Mouse (Mus musculus): ENCODE results near the gene Serpina1a. TPM values are rescaled to one million over a fixed set of nuclear protein-coding genes. Genes with fewer than 3 reads are reported as not detected.

Serpina1a gene
- total RNA-seq (2023) = not detected

DNA sequence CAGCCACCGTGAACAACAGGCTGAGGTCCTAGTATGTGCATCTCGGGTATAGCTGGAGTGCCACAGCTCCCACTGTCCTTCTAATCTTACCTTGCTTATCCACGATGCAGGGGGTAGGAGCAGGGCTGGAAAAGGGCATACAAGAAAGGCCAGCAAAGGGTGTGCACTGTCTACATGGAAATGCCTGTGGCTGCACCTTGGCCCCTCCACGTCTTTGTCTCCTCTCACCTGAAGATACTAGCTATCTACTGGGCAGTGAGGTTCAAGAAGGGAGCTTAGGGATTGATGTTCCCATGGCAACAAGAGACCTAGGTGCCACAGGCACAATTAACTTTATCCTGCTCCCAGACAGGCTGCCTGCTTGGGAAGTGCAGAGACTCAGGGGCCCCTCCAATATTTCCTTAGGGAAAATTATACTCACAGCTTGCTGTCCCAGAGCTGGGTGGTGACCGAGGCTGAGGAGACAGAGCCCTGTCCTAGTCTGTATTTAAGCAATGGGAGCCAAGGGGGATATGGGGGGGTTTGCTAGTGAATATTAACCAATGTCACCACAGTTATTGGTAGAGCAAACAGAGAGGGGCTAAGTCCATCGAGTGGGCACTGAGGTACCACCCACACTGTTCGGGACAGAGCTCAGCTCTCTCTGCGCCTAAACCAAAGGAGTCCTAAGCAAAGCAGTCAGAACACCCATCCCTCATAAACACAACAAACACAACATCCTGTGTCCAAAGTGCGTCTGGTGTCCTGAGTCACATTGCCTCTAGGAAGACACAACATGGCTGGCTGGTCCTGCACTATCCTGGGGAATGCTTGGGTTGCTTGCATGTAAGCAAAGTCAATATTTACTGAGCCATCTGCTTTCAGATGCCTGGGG lies at the start of gene Serpina1a:
Gene Serpina1a (minus strand): TSS at position 462 of the 874 bp plus-strand sequence.

DNA sequence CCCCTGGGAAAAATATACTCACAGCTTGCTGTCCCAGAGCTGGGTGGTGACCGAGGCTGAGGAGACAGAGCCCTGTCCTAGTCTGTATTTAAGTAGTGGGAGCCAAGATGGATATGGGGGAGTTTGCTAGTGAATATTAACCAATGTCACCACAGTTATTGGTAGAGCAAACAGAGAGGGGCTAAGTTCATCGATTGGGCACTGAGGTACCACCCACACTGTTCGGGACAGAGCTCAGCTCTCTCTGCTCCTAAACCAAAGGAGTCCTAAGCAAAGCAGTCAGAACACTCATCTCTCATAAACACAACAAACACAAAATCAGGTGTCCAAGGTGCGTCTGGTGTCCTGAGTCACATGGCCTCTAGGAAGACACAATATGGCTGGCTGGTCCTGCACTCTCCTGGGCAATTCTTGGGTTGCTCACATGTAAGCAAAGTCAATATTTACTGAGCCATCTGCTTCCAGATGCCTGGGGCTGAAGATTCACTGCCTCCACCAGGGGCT lies 41.5 kb upstream of the Serpina1a start, which contains the start of gene Serpina1c:
Gene Serpina1c (minus strand): TSS at position 51 of the 504 bp plus-strand sequence.

DNA sequence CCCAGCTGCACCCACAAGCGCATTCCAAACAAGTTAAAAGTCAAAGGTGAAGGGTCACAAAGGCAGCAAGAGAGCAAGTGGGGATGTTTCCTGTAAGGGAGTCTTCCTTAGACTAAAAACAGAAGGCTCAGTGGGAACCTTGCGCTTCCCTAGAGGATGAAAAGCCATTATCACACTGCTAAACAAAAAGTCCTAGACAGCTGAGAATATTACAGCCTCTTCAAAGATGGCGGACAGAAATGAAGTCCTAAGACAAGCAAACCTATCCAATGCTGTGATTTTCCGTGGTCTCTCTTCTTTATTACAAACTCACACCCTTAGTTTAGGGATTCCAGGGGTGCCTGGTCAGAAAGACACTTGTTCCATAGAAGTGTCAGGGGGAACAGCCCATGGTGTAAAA lies 33.1 kb downstream of the Serpina1a start, which contains the start of gene Serpina1b:
Gene Serpina1b (minus strand): TSS at position 101 of the 400 bp plus-strand sequence.

Other genes with a start within 250 kb of the Serpina1a start
- gene Serpina10, start 232.1 kb downstream of the Serpina1a start, total RNA-seq (2023) = not detected
- not detected for gene Serpina6, start 206.3 kb downstream of the Serpina1a start, total RNA-seq (2023)
- gene Serpina16, start 187.4 kb downstream of the Serpina1a start, total RNA-seq (2023) = not detected
- gene Serpina1f, start 168.0 kb downstream of the Serpina1a start, total RNA-seq (2023) = not detected
- gene Serpina1d, start 90.0 kb downstream of the Serpina1a start, total RNA-seq (2023) = not detected
- gene Serpina1b, start 33.2 kb downstream of the Serpina1a start, total RNA-seq (2023) = not detected
- gene Serpina1c, start 41.3 kb upstream of the Serpina1a start, total RNA-seq (2023) = not detected
- not detected for gene Serpina1e, start 95.4 kb upstream of the Serpina1a start, total RNA-seq (2023)
- not detected for gene Serpina11, start 126.4 kb upstream of the Serpina1a start, total RNA-seq (2023)
- not detected for gene Serpina9, start 150.2 kb upstream of the Serpina1a start, total RNA-seq (2023)
- not detected for gene Serpina12, start 180.9 kb upstream of the Serpina1a start, total RNA-seq (2023)
- not detected for gene Serpina5, start 237.6 kb upstream of the Serpina1a start, total RNA-seq (2023)
- gene Serpina3a, start 249.2 kb upstream of the Serpina1a start, total RNA-seq (2023) = not detected